In genomic region chr9:120743455-120743854, GRCm38 (mm10) we compare ENCODE assay signal across 18 mouse cellular contexts.
DNase-seq lines count a peak whose midpoint lies in the region; ATAC-seq and TF ChIP-seq lines count a peak whose summit lies in the region.
"Had no signal": no experiment of that assay in that cellular context is flagged by ENCODE, and none has a peak within 500 bp of the region (broad histone marks: within the 10 kb centered on the region; RNA-seq: fewer than 3 reads in every experiment).

No protein-coding gene starts in this region.

- peaks cover 20% of the 10 kb centered on the region for H3K4me1 ChIP-seq in hindbrain, embryonic 10.5 days (replicated peaks)
- peaks cover 17% of the 10 kb centered on the region for H3K4me1 ChIP-seq in hindbrain, embryonic 14.5 days (replicated peaks; ENCODE audit: control insufficient read depth, insufficient read depth, low read length)
- H3K4me1 ChIP-seq in lung, adult 2 months (ENCODE audit: control insufficient read depth, insufficient read depth, low read length): peaks cover 23% of the 10 kb centered on the region

- no peak overlapping the region for H3K4me3 ChIP-seq in hindbrain, embryonic 10.5 days
- H3K4me3 ChIP-seq in hindbrain, embryonic 14.5 days (replicated peaks; ENCODE audit: low read length): no peak overlapping the region
- no peak overlapping the region for H3K4me3 ChIP-seq in lung, adult 2 months (replicated peaks; ENCODE audit: extremely low read depth, low read depth, low read length)
- H3K4me3 ChIP-seq: forebrain, embryonic 15.5 days; hindbrain, embryonic 15.5 days; limb, embryonic 12.5 days had no signal

- no peaks in the 10 kb centered on the region for H3K27me3 ChIP-seq in hindbrain, embryonic 10.5 days (ENCODE audit: insufficient read depth, poor library complexity, severe bottlenecking)
- no peaks in the 10 kb centered on the region for H3K27me3 ChIP-seq in hindbrain, embryonic 14.5 days (ENCODE audit: control insufficient read depth, insufficient read depth, low read length)
- H3K27me3 ChIP-seq: forebrain, embryonic 15.5 days; hindbrain, embryonic 15.5 days; limb, embryonic 12.5 days had no signal

- H3K9me3 ChIP-seq in hindbrain, embryonic 10.5 days: no peaks in the 10 kb centered on the region
- H3K9me3 ChIP-seq in hindbrain, embryonic 14.5 days (ENCODE audit: control insufficient read depth, low read length): no peaks in the 10 kb centered on the region
- H3K9me3 ChIP-seq: forebrain, embryonic 15.5 days; hindbrain, embryonic 15.5 days; limb, embryonic 12.5 days had no signal

- ATAC-seq in hindbrain, embryonic 14.5 days (ENCODE audit: low FRiP score): no peak
- ATAC-seq: forebrain, embryonic 15.5 days had no signal

- intact Hi-C loops in heart, postnatal 25 days (cut with DNase I): no loop called here

- TF ChIP-seq POLR2A in lung, adult 2 months (IDR thresholded peaks at IDR 0.05; ENCODE audit: borderline replicate concordance, extremely low read depth, low read depth, low read length): no peak

- WGBS in hindbrain, embryonic 10.5 days: 81% methylated on average over 9 of the region's 9 CpGs
- 86% methylated on average over 9 of the region's 9 CpGs for WGBS in hindbrain, embryonic 14.5 days
- WGBS in lung, adult 2 months: 48% methylated on average over 9 of the region's 9 CpGs

- H3K4me2 ChIP-seq in hindbrain, embryonic 14.5 days (replicated peaks): no peak overlapping the region
- H3K4me2 ChIP-seq: forebrain, embryonic 15.5 days; hindbrain, embryonic 15.5 days; limb, embryonic 12.5 days; liver, embryonic 11.5 days had no signal

- DNase-seq in heart, adult 11 months: peak; percentile 93
- DNase-seq in heart, postnatal 25 days (ENCODE audit: low spot score): no peak
- no peak for DNase-seq in hindbrain, embryonic 10.5 days (ENCODE audit: low spot score)
- no peak for DNase-seq in hindbrain, embryonic 14.5 days (ENCODE audit: low spot score)
- peak; percentile 44 to 66 for DNase-seq in lung, adult 18-20 months
- no peak for DNase-seq in lung, adult 2 months
- DNase-seq in lung, postnatal 4 days: peak; percentile 45 to 67
- no peak for DNase-seq in cerebellum, postnatal 4 days (ENCODE audit: low spot score in 2 of 2)
- DNase-seq: cerebellum, adult 11 months; cerebellum, postnatal 10 days; kidney, postnatal 25 days; layer of hippocampus, postnatal 36 days; midbrain, embryonic 14.5 days; right cerebral cortex, postnatal 25 days had no signal

- H3K27ac ChIP-seq in hindbrain, embryonic 10.5 days: 0 out of 2 replicates have a peak overlapping the region, but pooled peaks have one; percentile 12
- no peak overlapping the region for H3K27ac ChIP-seq in hindbrain, embryonic 14.5 days
- H3K27ac ChIP-seq: forebrain, embryonic 15.5 days; hindbrain, embryonic 15.5 days; limb, embryonic 12.5 days had no signal

- H3K36me3 ChIP-seq in hindbrain, embryonic 10.5 days: no peaks in the 10 kb centered on the region
- no peaks in the 10 kb centered on the region for H3K36me3 ChIP-seq in hindbrain, embryonic 14.5 days (replicated peaks; ENCODE audit: control insufficient read depth, insufficient read depth)
- H3K36me3 ChIP-seq: forebrain, embryonic 15.5 days; hindbrain, embryonic 15.5 days; limb, embryonic 12.5 days had no signal

- H3K9ac ChIP-seq in hindbrain, embryonic 14.5 days: no peak overlapping the region
- H3K9ac ChIP-seq: forebrain, embryonic 15.5 days; hindbrain, embryonic 15.5 days; limb, embryonic 12.5 days had no signal

- no peak for TF ChIP-seq CTCF in lung, adult 2 months (IDR thresholded peaks at IDR 0.05; ENCODE audit: insufficient read depth, low read length)

Comparison
In these comparisons a context has a peak if more than half of its experiments do, and no peak if none do; other contexts are left out.
1. DNase-seq: peak in heart, adult 11 months (single experiment), lung, adult 18-20 months (2 of 2) and lung, postnatal 4 days (2 of 2); none in heart, postnatal 25 days (single experiment), hindbrain, embryonic 10.5 days (single experiment), hindbrain, embryonic 14.5 days (single experiment), lung, adult 2 months (single experiment) and cerebellum, postnatal 4 days (0 of 2).